Mouse (Mus musculus) spleen, adult 2 months (tissue): ENCODE results near the gene Aco1.

Experiments
- CTCF ChIP-seq: fragments of 200-500 bp; IDR thresholded peaks from 2 replicates; pipeline ENCODE4 v1.5.1; 2011; ENCODE audit warnings: mild to moderate bottlenecking, inconsistent platforms; ENCODE audit not compliant: insufficient read depth, insufficient read length, insufficient replicate concordance; ENCODE audit errors: extremely low read depth
- POLR2A ChIP-seq: fragments of 200-500 bp; IDR thresholded peaks from 2 replicates; pipeline ENCODE4 v1.6.1; 2011; ENCODE audit warnings: low read depth, low read length, inconsistent platforms

GRCm38 (mm10) chr4:40154751-40155150, 11.9 kb downstream of the Aco1 start:
- TF ChIP-seq CTCF (no peak), POLR2A (no peak)
